20 mouse cellular contexts compared by ENCODE assay signal in genomic region chr9:73555354-73555753, GRCm38 (mm10).
A peak's percentile ranks its signal among the peaks of the same experiment; 100 is the strongest.
DNase-seq lines count a peak whose midpoint lies in the region; ATAC-seq lines count a peak whose summit lies in the region.
"Had no signal": no experiment of that assay in that cellular context is flagged by ENCODE, and none has a peak within 500 bp of the region (broad histone marks: within the 10 kb centered on the region; RNA-seq: fewer than 3 reads in every experiment).

No protein-coding gene starts in this region.

- 82% methylated on average over 6 of the region's 6 CpGs for WGBS in hindbrain, embryonic 10.5 days
- WGBS in forebrain, embryonic 16.5 days: 87% methylated on average over 6 of the region's 6 CpGs

- no peaks in the 10 kb centered on the region for H3K9me3 ChIP-seq in hindbrain, embryonic 10.5 days
- no peaks in the 10 kb centered on the region for H3K9me3 ChIP-seq in forebrain, embryonic 16.5 days (ENCODE audit: control insufficient read depth, low read length)
- H3K9me3 ChIP-seq: embryonic facial prominence, embryonic 13.5 days; liver, embryonic 12.5 days had no signal

- DNase-seq in gastrocnemius, postnatal 14 days: peak; percentile 14
- no peak for DNase-seq in gastrocnemius, adult 8-10 months (ENCODE audit: low spot score in 2 of 2)
- peak; percentile 46 to 53 for DNase-seq in kidney, postnatal 4 days
- DNase-seq in kidney, postnatal 36 days: no peak
- peak; percentile 43 for DNase-seq in heart, postnatal 4 days
- no peak for DNase-seq in hindbrain, embryonic 10.5 days (ENCODE audit: low spot score)
- DNase-seq: adrenal gland, postnatal 25 days; cerebellum, adult 11-12 months; cerebellum, postnatal 14 days; kidney, adult 2 months; thymus, postnatal 25 days had no signal

- no peak overlapping the region for H3K27ac ChIP-seq in hindbrain, embryonic 10.5 days
- no peak overlapping the region for H3K27ac ChIP-seq in forebrain, embryonic 16.5 days (ENCODE audit: low read length)
- H3K27ac ChIP-seq: embryonic facial prominence, embryonic 13.5 days; hindbrain, postnatal 0 days; liver, embryonic 12.5 days; macrophage had no signal

- no peak overlapping the region for H3K9ac ChIP-seq in forebrain, embryonic 16.5 days (replicated peaks; ENCODE audit: low read depth, low read length)
- H3K9ac ChIP-seq: embryonic facial prominence, embryonic 13.5 days; liver, embryonic 12.5 days had no signal

- H3K4me3 ChIP-seq in hindbrain, embryonic 10.5 days: no peak overlapping the region
- no peak overlapping the region for H3K4me3 ChIP-seq in forebrain, embryonic 16.5 days (replicated peaks; ENCODE audit: low read length)
- H3K4me3 ChIP-seq: embryonic facial prominence, embryonic 13.5 days; liver, embryonic 12.5 days had no signal

- no peak for ATAC-seq in forebrain, embryonic 16.5 days
- ATAC-seq: activated CD4-positive, CD25-positive, alpha-beta regulatory T cell, adult 4 months; CD4-positive, CD25-positive, alpha-beta regulatory T cell, adult 4 months; forebrain, embryonic 14.5 days; hindbrain, postnatal 0 days; liver, embryonic 12.5 days had no signal

- H3K4me2 ChIP-seq in forebrain, embryonic 16.5 days (ENCODE audit: low read length): no peak overlapping the region
- H3K4me2 ChIP-seq: embryonic facial prominence, embryonic 13.5 days; liver, embryonic 12.5 days; midbrain, embryonic 11.5 days had no signal

- no peaks in the 10 kb centered on the region for H3K27me3 ChIP-seq in hindbrain, embryonic 10.5 days (ENCODE audit: insufficient read depth, poor library complexity, severe bottlenecking)
- no peaks in the 10 kb centered on the region for H3K27me3 ChIP-seq in forebrain, embryonic 16.5 days (replicated peaks; ENCODE audit: control insufficient read depth, insufficient read depth, low read length)
- H3K27me3 ChIP-seq: embryonic facial prominence, embryonic 13.5 days; liver, embryonic 12.5 days had no signal

- intact Hi-C loops in gastrocnemius, postnatal 14 days (cut with DNase I; ENCODE audit: low total_unique reads): no loop called here

- no peaks in the 10 kb centered on the region for H3K36me3 ChIP-seq in hindbrain, embryonic 10.5 days
- H3K36me3 ChIP-seq in forebrain, embryonic 16.5 days (ENCODE audit: control insufficient read depth, insufficient read depth): no peaks in the 10 kb centered on the region
- H3K36me3 ChIP-seq: embryonic facial prominence, embryonic 13.5 days; liver, embryonic 12.5 days had no signal

- no peaks in the 10 kb centered on the region for H3K4me1 ChIP-seq in hindbrain, embryonic 10.5 days (replicated peaks)
- H3K4me1 ChIP-seq in forebrain, embryonic 16.5 days (replicated peaks; ENCODE audit: control insufficient read depth, insufficient read depth, low read length): no peaks in the 10 kb centered on the region
- H3K4me1 ChIP-seq: embryonic facial prominence, embryonic 13.5 days; liver, embryonic 12.5 days had no signal

Comparison
In these comparisons a context has a peak if more than half of its experiments do, and no peak if none do; other contexts are left out.
1. DNase-seq: peak in gastrocnemius, postnatal 14 days (single experiment), kidney, postnatal 4 days (2 of 2) and heart, postnatal 4 days (single experiment); none in gastrocnemius, adult 8-10 months (0 of 2), kidney, postnatal 36 days (0 of 2) and hindbrain, embryonic 10.5 days (single experiment).